Mouse (Mus musculus) embryonic fibroblast, embryonic 13.5 days (primary cell): Measurements from ENCODE around the gene Hps6. TPM values are rescaled to one million over a fixed set of nuclear protein-coding genes. Genes with fewer than 3 reads are reported as not detected.

Source experiments
- H3K27ac ChIP-seq: 2 replicates; pipeline ENCODE4 v1.5.1; 2012; ENCODE audit warnings: low read length, control low read depth, inconsistent platforms; ENCODE audit not compliant: insufficient read depth
- H3K4me1 ChIP-seq: 2 replicates; pipeline ENCODE4 v1.6.1; 2011; ENCODE audit warnings: low read length; ENCODE audit not compliant: control insufficient read depth, insufficient read depth
- H3K4me3 ChIP-seq: 2 replicates; pipeline ENCODE4 v1.5.1; 2011; ENCODE audit warnings: mild to moderate bottlenecking, control low read depth, low read length; ENCODE audit not compliant: insufficient read depth
- CTCF ChIP-seq: IDR thresholded peaks from 2 replicates; pipeline ENCODE4 v1.5.1; 2011; ENCODE audit warnings: mild to moderate bottlenecking, control low read depth, low read length, moderate library complexity, borderline replicate concordance; ENCODE audit not compliant: insufficient read depth
- POLR2A ChIP-seq: IDR thresholded peaks from 2 replicates; pipeline ENCODE4 v1.6.1; 2011; ENCODE audit warnings: low read depth, mild to moderate bottlenecking, control low read depth, low read length, moderate library complexity
- polyA plus RNA-seq: library from polyadenylated mRNA; stranded (reverse); fragments of >200 nt; gene quantifications from 2 replicates; pipeline ENCODE4 v1.2.4, GENCODE M21; 2011; ENCODE audit warnings: low read depth; ENCODE audit not compliant: missing spikeins, insufficient read length

The Hps6 gene
- polyA plus RNA-seq, 1 experiment: 4.7 TPM

DNA sequence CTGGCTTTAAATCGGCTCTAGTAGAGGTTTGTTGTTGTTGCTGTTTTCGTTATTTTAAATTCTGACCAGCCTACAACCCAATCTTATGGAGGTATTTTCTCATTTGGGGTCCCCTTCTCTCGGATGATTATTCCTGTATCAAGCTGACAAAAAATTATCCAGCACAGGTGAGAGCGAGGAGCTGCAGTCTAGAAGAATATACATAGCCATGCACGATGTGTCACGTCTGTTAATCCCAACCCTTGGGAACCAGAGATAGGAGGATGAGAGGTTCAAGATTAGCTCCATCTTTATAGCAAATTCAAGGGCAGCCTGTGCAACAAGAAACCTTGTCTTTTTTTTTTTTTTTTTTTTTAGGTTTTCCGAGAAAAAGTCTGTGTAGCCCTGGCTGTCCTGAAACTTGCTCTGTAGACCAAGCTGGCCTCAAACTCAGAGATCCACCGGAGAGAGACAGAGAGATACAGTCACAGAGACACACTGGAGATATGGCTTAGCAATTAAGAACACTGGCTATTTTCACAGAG, 4.6 kb upstream of the Hps6 start:
- H3K27ac ChIP-seq: no peak overlapping the region
- H3K4me3 ChIP-seq: peak overlapping the region; percentile 35
- TF ChIP-seq CTCF (no peak), POLR2A (peak; percentile 3; the same call in 1 of the 2 replicates)

DNA sequence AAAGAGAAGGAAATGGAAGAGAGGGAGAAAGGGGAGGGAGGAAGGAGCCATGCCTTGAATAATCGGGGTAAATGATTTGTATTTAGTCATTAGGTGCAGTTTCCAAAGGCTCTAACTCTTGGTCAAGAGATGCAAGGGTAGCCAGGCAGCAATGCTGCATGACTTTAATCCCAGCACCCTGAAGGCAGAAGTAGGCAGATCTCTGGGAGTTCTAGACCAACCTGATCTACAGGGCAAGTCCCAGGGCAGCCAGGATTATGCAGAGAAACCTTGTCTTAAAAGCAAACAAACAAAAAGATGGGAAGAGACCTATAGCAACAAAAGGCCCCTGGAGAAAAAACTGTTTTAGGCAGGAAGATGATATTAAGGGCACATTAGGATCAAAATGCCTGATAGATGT, 3.9 kb upstream of the Hps6 start:
- Histone ChIP-seq H3K27ac (no peak overlapping the region), H3K4me3 (no peak overlapping the region), H3K4me1 (0 out of 2 replicates have a peak, but pooled peaks cover 5% of the 10 kb centered on the region)
- TF ChIP-seq CTCF (no peak), POLR2A (no peak)

More for the DNA sequence above, 4.6 kb upstream of the Hps6 start:
- H3K4me1 ChIP-seq: no peaks in the 10 kb centered on the region

DNA sequence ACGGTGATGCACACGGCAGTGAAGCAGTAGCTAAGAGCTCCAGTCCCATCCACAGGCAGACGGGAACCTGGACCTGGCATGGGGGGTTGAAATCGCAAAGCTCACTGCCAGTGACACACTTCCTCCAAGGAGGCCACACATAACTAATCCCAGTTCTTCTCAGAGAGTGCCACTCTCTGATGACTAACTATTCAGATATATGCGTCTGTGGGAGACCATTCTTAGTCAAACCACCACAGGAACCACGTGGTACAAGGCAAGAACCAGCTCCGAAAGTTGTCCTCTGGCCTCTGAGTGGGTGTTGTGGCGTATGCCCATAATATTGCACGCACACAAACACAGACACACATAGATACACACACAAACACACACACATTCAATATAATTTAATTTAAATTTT, 1.0 kb upstream of the Hps6 start:
- Histone ChIP-seq H3K27ac (no peak overlapping the region), H3K4me1 (0 out of 2 replicates have a peak, but pooled peaks cover 5% of the 10 kb centered on the region), H3K4me3 (no peak overlapping the region)
- TF ChIP-seq POLR2A (no peak), CTCF (no peak)

DNA sequence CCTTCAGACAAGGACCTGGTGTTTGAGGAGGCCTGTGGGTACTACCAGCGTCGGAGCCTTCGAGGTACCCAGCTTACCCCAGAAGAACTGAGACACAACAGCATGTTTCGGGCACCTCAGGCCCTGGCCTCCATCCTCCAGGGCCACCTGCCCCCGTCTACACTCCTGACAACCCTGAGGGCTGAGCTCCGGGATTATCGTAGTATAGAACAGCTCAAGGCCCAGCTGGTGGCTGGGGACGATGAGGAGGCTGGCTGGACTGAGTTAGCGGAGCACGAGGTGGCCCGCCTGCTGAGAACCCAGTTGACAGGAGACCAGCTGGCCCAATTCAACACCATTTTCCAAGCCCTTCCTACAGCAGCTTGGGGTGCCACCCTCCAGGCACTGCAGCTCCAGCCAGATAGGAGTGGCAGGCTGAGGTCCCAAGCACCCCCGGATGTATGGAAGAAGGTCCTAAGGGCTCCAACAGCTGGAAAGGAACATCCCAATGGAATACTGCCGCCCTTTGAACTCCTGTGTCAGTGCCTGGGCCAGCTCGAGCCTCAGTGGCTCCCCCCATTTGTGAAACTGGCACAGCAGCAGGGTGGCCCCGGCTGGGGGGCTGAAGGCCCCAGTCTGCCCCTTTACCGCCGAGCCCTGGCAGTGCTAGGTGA, 1.6 kb downstream of the Hps6 start:
- no peak overlapping the region for H3K27ac ChIP-seq
- TF ChIP-seq CTCF: no peak
- TF ChIP-seq POLR2A: no peak
- H3K4me3 ChIP-seq: no peak overlapping the region; the same call in 1 of the 2 replicates
- 0 out of 2 replicates have a peak, but pooled peaks cover 5% of the 10 kb centered on the region for H3K4me1 ChIP-seq

DNA sequence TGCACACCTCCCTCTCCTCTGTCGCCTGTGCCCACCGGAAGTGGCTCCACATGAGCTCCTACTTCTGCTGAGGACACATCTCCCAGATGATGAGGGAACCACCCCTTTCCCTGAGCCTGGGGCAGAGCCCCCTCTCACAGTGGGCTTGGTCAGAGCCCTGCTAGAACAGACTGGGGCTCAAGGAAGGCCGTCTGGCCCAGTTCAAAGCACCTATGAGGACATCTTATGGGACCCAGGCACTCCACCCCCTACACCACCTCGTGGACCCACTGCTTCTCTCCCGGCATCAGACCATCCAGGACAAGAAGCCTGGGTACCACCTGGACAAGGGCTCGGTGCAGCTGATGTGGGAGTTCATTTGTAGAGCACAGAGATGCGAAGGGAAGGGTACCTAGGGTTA, 2.4 kb downstream of the Hps6 start:
- TF ChIP-seq POLR2A: no peak
- TF ChIP-seq CTCF: no peak
- no peak overlapping the region for H3K4me3 ChIP-seq
- 0 out of 2 replicates have a peak, but pooled peaks cover 5% of the 10 kb centered on the region for H3K4me1 ChIP-seq
- H3K27ac ChIP-seq: no peak overlapping the region

DNA sequence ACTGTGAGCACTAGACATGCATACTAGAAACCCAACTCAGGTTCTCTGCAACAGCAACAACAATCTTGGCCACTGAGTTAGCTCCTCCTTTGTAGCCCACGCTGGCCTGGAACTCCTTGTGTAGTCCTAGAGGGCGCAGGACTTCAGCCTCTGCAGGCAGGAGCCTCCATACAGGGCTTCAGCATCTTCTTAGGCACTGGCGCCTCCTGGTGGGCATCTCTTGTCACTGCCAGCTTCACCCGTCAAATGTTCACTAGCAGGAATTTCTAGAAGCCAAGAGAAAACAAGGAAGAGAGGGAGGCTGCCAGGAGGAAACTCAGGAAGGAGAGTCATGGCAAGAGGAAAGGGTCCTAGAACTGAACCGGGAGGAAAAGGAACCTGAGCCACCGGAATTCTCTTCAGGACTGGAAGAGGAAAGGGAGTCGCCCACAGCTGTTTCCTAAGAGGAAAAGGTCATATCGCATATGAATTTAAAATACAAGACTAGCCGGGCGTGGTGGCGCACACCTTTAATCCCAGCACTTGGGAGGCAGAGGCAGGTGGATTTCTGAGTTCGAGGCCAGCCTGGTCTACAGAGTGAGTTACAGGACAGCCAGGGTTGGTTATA, 11.4 kb downstream of the Hps6 start:
- Histone ChIP-seq H3K4me1 (no peaks in the 10 kb centered on the region), H3K4me3 (no peak overlapping the region), H3K27ac (no peak overlapping the region)
- TF ChIP-seq CTCF (peak; percentile 85), POLR2A (no peak)

DNA sequence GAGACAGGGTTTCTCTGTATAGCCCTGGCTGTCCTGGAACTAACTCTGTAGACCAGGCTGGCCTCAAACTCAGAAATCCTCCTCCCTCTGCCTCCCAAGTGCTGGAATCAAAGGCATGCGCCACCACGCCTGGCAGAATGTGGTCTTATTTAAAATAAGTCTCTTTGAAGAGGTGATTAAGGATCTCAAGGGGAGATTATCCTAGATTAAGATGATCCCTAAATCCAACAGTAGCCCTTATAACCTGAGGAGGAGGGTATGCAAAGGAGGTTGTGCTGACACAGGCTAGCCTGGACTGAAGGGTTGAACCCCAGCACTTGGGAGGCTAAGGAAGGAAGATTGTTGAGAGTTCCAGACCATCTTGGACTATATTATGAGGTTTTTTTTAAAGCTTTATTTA, 12.7 kb downstream of the Hps6 start:
- Histone ChIP-seq H3K4me1 (no peaks in the 10 kb centered on the region), H3K4me3 (no peak overlapping the region), H3K27ac (no peak overlapping the region)
- TF ChIP-seq POLR2A: no peak
- TF ChIP-seq CTCF: no peak

DNA sequence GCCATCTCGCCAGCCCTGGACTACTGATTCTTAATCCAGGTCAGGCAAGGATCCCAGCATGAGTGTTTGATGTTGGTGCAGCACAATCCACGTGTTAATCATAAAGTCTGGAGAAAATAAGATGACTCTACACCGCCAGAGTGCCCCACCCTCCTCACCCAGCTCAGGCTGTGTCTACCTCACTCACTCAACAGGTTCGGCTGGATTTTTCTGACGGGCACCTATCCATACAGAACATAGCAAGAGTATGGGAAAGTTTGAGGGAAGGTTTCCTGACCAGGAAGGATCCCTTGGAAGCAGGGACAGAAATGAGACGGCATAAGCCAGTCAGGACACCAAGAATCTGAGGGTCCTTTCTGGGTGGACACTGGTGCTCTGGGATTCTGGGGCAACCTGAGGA, 21.7 kb downstream of the Hps6 start:
- Histone ChIP-seq H3K27ac (no peak overlapping the region), H3K4me1 (no peaks in the 10 kb centered on the region), H3K4me3 (no peak overlapping the region)
- TF ChIP-seq POLR2A (no peak), CTCF (no peak)

DNA sequence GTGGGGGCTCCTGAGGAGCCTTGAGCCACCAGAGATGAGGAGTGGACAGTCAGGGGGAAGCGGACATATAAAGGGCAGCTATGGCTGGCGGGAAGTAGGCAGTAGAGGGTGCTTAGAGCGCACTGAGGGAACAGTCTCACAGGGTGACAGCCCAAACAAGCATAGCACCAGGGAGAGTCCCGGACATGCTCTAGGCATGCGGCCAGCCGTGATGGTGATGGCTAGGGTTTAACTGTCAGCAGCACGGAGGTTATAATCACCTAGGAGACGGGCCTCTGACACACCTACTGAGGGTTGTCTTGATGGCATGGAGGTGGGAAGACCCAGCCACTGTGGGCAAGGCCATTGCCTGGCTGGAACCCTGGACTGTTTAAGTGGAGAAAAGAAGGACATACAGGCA, 23.3 kb downstream of the Hps6 start:
- Histone ChIP-seq H3K4me1 (no peaks in the 10 kb centered on the region), H3K4me3 (no peak overlapping the region), H3K27ac (no peak overlapping the region)
- TF ChIP-seq CTCF (no peak), POLR2A (no peak)

DNA sequence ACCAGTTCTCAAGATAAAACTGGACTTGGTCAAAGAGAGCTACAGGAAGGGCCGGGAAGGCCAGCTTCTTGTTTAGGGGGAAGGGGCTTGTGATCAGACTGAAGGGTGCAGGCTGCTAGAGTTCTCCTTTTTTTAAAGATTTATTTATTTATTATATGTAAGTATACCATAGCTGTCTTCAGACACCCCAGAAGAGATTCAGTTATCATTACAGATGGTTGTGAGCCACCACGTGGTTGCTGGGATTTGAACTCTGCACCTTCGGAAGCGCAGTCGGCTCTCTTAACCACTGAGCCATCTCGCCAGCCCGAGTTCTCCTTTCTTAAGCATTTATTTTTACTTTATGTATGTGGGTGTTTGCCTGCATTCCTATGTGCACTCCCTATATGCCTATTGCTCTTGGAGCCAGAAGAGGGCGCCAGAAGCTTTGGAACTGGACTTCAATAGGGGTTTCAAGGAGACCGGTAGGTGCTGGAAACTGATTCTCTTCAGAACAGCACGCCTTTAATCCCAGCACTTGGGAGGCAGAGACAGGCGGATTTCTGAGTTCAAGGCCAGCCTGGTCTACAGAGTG, 25.5 kb downstream of the Hps6 start:
- TF ChIP-seq POLR2A (no peak), CTCF (no peak)
- H3K4me3 ChIP-seq: no peak overlapping the region
- H3K4me1 ChIP-seq: no peaks in the 10 kb centered on the region
- H3K27ac ChIP-seq: no peak overlapping the region
